Comparison of ENCODE assay signal across 10 mouse cellular contexts in the genomic region with DNA sequence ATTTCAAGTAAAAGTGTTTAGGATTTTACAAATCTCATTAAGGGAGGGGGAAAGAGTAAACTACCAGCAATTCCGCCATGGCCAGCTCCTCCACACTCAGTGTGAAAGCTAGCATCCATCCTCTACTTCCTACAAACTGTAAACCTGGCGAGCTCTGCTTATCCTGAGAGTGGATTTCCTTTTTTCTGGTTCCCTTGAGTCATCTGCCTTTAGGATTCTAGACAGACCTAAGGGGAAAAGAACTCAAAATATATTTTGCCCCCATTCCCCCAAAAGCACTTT. TPM values are rescaled to one million over a fixed set of nuclear protein-coding genes. Genes with fewer than 3 reads are reported as not detected.
DNase-seq lines count a peak whose midpoint lies in the region; ATAC-seq and TF ChIP-seq lines count a peak whose summit lies in the region.
"Had no signal": no experiment of that assay in that cellular context is flagged by ENCODE, and none has a peak within 500 bp of the region (broad histone marks: within the 10 kb centered on the region; RNA-seq: fewer than 3 reads in every experiment).

No protein-coding gene starts in this region.

- DNase-seq in heart, postnatal 4 days: no peak
- no peak for DNase-seq in ES-E14 (ENCODE audit: low read depth, low spot score)
- DNase-seq in forebrain, postnatal 0 days: no peak
- DNase-seq in midbrain, embryonic 10.5 days (ENCODE audit: low spot score): no peak
- no peak for DNase-seq in c-Kit-positive CD71-positive TER-119-positive erythroid progenitor cells, embryonic 14.5 days (ENCODE audit: low spot score)
- DNase-seq in cerebellum, postnatal 25 days: no peak
- DNase-seq: gastrocnemius, postnatal 14 days; thymus, postnatal 25 days had no signal

- peak overlapping the region; percentile 69 for H3K4me3 ChIP-seq in heart, embryonic 15.5 days
- peak overlapping the region; percentile 51 to 77 for H3K4me3 ChIP-seq in ES-E14 (ENCODE audit: insufficient read depth in 1 of 2, low read depth in 1 of 2, low read length in 2 of 2, poor library complexity in 1 of 2, severe bottlenecking in 1 of 2)
- H3K4me3 ChIP-seq in forebrain, postnatal 0 days (ENCODE audit: low read depth, low read length): peak overlapping the region; percentile 86
- peak overlapping the region; percentile 99 for H3K4me3 ChIP-seq in midbrain, embryonic 10.5 days

- in situ Hi-C loops in ES-E14 (cut with MboI; ENCODE audit: low sequenced_read_pairs in 2 of 2, unreplicated experiment in 2 of 2): no loop called here

- no peaks in the 10 kb centered on the region for H3K9me3 ChIP-seq in heart, embryonic 15.5 days (replicated peaks)
- H3K9me3 ChIP-seq in ES-E14 (ENCODE audit: control insufficient read depth, insufficient read depth, low read depth, low read length): no peaks in the 10 kb centered on the region
- no peaks in the 10 kb centered on the region for H3K9me3 ChIP-seq in forebrain, postnatal 0 days (ENCODE audit: low read length)
- no peaks in the 10 kb centered on the region for H3K9me3 ChIP-seq in midbrain, embryonic 10.5 days (replicated peaks)

- peak overlapping the region; percentile 88 for H3K9ac ChIP-seq in heart, embryonic 15.5 days
- H3K9ac ChIP-seq in ES-E14 (ENCODE audit: insufficient read depth, low read depth, low read length, poor library complexity, severe bottlenecking): peak overlapping the region; percentile 83
- H3K9ac ChIP-seq in forebrain, postnatal 0 days: peak overlapping the region; percentile 97

- TF ChIP-seq CTCF in forebrain, postnatal 0 days (IDR thresholded peaks at IDR 0.05; ENCODE audit: low read depth): no peak

- peak overlapping the region; percentile 99 for H3K27ac ChIP-seq in heart, embryonic 15.5 days
- no peak overlapping the region; the same call in 1 of the 2 replicates for H3K27ac ChIP-seq in ES-E14 (ENCODE audit: insufficient read depth, low read depth, low read length, poor library complexity, severe bottlenecking)
- H3K27ac ChIP-seq in forebrain, postnatal 0 days (ENCODE audit: low read depth, low read length): peak overlapping the region; percentile 59
- H3K27ac ChIP-seq in midbrain, embryonic 10.5 days (replicated peaks): peak overlapping the region; percentile 100

- ATAC-seq in heart, embryonic 15.5 days (replicated peaks; ENCODE audit: insufficient number of reproducible peaks, insufficient read depth, low FRiP score, low read depth): no peak
- ATAC-seq in forebrain, postnatal 0 days: no peak
- ATAC-seq in granulocyte monocyte progenitor cell, adult 5-6 weeks (replicated peaks; ENCODE audit: poor library complexity, severe bottlenecking): no peak

- H3K36me3 ChIP-seq in heart, embryonic 15.5 days: peaks cover 36% of the 10 kb centered on the region
- H3K36me3 ChIP-seq in ES-E14 (ENCODE audit: control insufficient read depth, insufficient read depth, low read length, poor library complexity, severe bottlenecking): peaks cover 44% of the 10 kb centered on the region
- H3K36me3 ChIP-seq in forebrain, postnatal 0 days (ENCODE audit: insufficient read depth): peaks cover 27% of the 10 kb centered on the region
- peaks cover 58% of the 10 kb centered on the region for H3K36me3 ChIP-seq in midbrain, embryonic 10.5 days

- peak overlapping the region; percentile 54 for H3K4me2 ChIP-seq in heart, embryonic 15.5 days
- H3K4me2 ChIP-seq in forebrain, postnatal 0 days (ENCODE audit: low read depth): peak overlapping the region; percentile 90

- whole genome bisulfite sequencing in heart, embryonic 15.5 days: 0% methylated on average over 2 of the region's 2 CpGs
- WGBS in forebrain, postnatal 0 days: 1% methylated on average over 2 of the region's 2 CpGs
- 1% methylated on average over 2 of the region's 2 CpGs for whole genome bisulfite sequencing in midbrain, embryonic 10.5 days

- no peaks in the 10 kb centered on the region for H3K27me3 ChIP-seq in heart, embryonic 15.5 days
- H3K27me3 ChIP-seq in forebrain, postnatal 0 days (ENCODE audit: insufficient read depth, low read length): no peaks in the 10 kb centered on the region
- no peaks in the 10 kb centered on the region for H3K27me3 ChIP-seq in midbrain, embryonic 10.5 days (ENCODE audit: low read depth, poor library complexity, severe bottlenecking)

- peaks cover 35% of the 10 kb centered on the region for H3K4me1 ChIP-seq in heart, embryonic 15.5 days (replicated peaks)
- H3K4me1 ChIP-seq in ES-E14 (ENCODE audit: control insufficient read depth in 2 of 2, insufficient read depth in 2 of 2, low read length in 2 of 2, poor library complexity in 1 of 2): peaks cover 0 to 3% of the 10 kb centered on the region in 2 experiments; a peak in 2 of 4 replicates
- H3K4me1 ChIP-seq in forebrain, postnatal 0 days (ENCODE audit: insufficient read depth): peaks cover 18% of the 10 kb centered on the region
- H3K4me1 ChIP-seq in midbrain, embryonic 10.5 days: peaks cover 60% of the 10 kb centered on the region

TF ChIP-seq in ES-E14, 5 proteins besides CTCF, POLR2A, EP300 and RAD21:
- TF ChIP-seq HCFC1 (IDR thresholded peaks at IDR 0.05; ENCODE audit: borderline replicate concordance, insufficient read depth, low read length): no peak
- no peak for TF ChIP-seq CHD2 (IDR thresholded peaks at IDR 0.05; ENCODE audit: low read depth, low read length)
- no peak for TF ChIP-seq ZC3H11A (IDR thresholded peaks at IDR 0.05; ENCODE audit: borderline replicate concordance, low read depth, low read length)
- TF ChIP-seq ZNF384 (IDR thresholded peaks at IDR 0.05; ENCODE audit: low read depth, low read length): no peak
- no peak for TF ChIP-seq MAFK (IDR thresholded peaks at IDR 0.05; ENCODE audit: insufficient read depth, low read depth, low read length)

RNA-seq across cellular contexts. Expression of a gene that starts 29.1 kb away (rescaled TPM):
- 53.5 and 65.9 TPM in 2 replicates for polyA plus RNA-seq in heart, embryonic 15.5 days (2015; fragmentation: Nextera tagmentation; extraction: Ambion mirVana)
- total RNA-seq in heart, postnatal 4 days (2021): 10 to 100 TPM; 60.6 to 69.0 TPM
- total RNA-seq in ES-E14 (2012; rRNA removed): 55.6 and 80.8 TPM in 2 replicates
- total RNA-seq in forebrain, postnatal 0 days (2014; rRNA removed): 79.8 and 98.1 TPM in 2 replicates
- 62.7 and 68.8 TPM in 2 replicates for polyA plus RNA-seq in forebrain, postnatal 0 days (2015; fragmentation: Nextera tagmentation; extraction: Ambion mirVana)
- polyA plus RNA-seq in midbrain, embryonic 10.5 days (2016; fragmentation: Nextera tagmentation; extraction: Ambion mirVana): 68.3 and 71.3 TPM in 2 replicates
- total RNA-seq in granulocyte monocyte progenitor cell, adult 5-6 weeks (2014; fragmentation: Nextera tagmentation): 40.9 and 47.7 TPM in 2 replicates
- 22.8 and 23.3 TPM in 2 replicates for total RNA-seq in granulocyte monocyte progenitor cell, adult 5-6 weeks (2017)

RNA-seq across cellular contexts. Expression of a gene that starts 59.6 kb away (rescaled TPM):
- polyA plus RNA-seq in heart, embryonic 15.5 days (2015; fragmentation: Nextera tagmentation; extraction: Ambion mirVana): 26.6 and 43.3 TPM in 2 replicates
- total RNA-seq in heart, postnatal 4 days (2021): 10 to 100 TPM; 78.7 to 79.6 TPM
- total RNA-seq in ES-E14 (2012; rRNA removed): 7.0 and 7.8 TPM in 2 replicates
- 21.3 and 22.7 TPM in 2 replicates for total RNA-seq in forebrain, postnatal 0 days (2014; rRNA removed)
- 5.9 and 12.4 TPM in 2 replicates for polyA plus RNA-seq in forebrain, postnatal 0 days (2015; fragmentation: Nextera tagmentation; extraction: Ambion mirVana)
- 2.9 and 3.1 TPM in 2 replicates for polyA plus RNA-seq in midbrain, embryonic 10.5 days (2016; fragmentation: Nextera tagmentation; extraction: Ambion mirVana)
- 1.8 and 16.0 TPM in 2 replicates for total RNA-seq in granulocyte monocyte progenitor cell, adult 5-6 weeks (2014; fragmentation: Nextera tagmentation)
- 3.7 and 3.9 TPM in 2 replicates for total RNA-seq in granulocyte monocyte progenitor cell, adult 5-6 weeks (2017)
